Mouse (Mus musculus) stomach, postnatal 0 days (tissue): ENCODE data around the gene Sntg2. TPM values are rescaled to one million over a fixed set of nuclear protein-coding genes. Genes with fewer than 3 reads are reported as not detected.

ENCODE experiments used
- ATAC-seq: fragments of 200-750 bp; cut with Nextera tagmentation; 2 replicates; pipeline ENCODE4 v1.8.0; 2017; ENCODE audit not compliant: low FRiP score, low TSS enrichment
- DNase-seq: peaks from one replicate; pipeline ENCODE4 v3.0.0-alpha.2; 2016; ENCODE audit warnings: low spot score
- H3K27ac ChIP-seq: fragments of 300-500 bp; sonication (generic); replicated peaks from 2 replicates; pipeline ENCODE4 v1.5.1; 2014; ENCODE audit warnings: mild to moderate bottlenecking, control low read depth
- H3K27me3 ChIP-seq: fragments of 300-500 bp; sonication (generic); 2 replicates; pipeline ENCODE4 v1.6.1; 2014; ENCODE audit warnings: low read length; ENCODE audit not compliant: control insufficient read depth, insufficient read depth
- H3K36me3 ChIP-seq: fragments of 300-500 bp; sonication (generic); 2 replicates; pipeline ENCODE4 v1.6.1; 2014; ENCODE audit warnings: low read length, mixed read lengths; ENCODE audit not compliant: control insufficient read depth, insufficient read depth
- H3K4me1 ChIP-seq: fragments of 300-500 bp; sonication (generic); replicated peaks from 2 replicates; pipeline ENCODE4 v1.6.1; 2014; ENCODE audit warnings: antibody characterized with exemption; ENCODE audit not compliant: control insufficient read depth, insufficient read depth
- H3K4me2 ChIP-seq: fragments of 300-500 bp; sonication (generic); replicated peaks from 2 replicates; pipeline ENCODE4 v1.6.1; 2014; ENCODE audit warnings: low read depth, mild to moderate bottlenecking, control low read depth, moderate library complexity
- H3K4me3 ChIP-seq: fragments of 300-500 bp; sonication (generic); 2 replicates; pipeline ENCODE4 v1.5.1; 2014; ENCODE audit warnings: low read depth, low read length, control low read depth
- H3K9ac ChIP-seq: fragments of 300-500 bp; sonication (generic); 2 replicates; pipeline ENCODE4 v1.6.1; 2014; ENCODE audit warnings: mild to moderate bottlenecking, low read length, control low read depth, mixed read lengths
- H3K9me3 ChIP-seq: fragments of 300-500 bp; sonication (generic); 2 replicates; pipeline ENCODE4 v1.6.1; 2016; ENCODE audit warnings: low read length; ENCODE audit not compliant: control insufficient read depth
- CTCF ChIP-seq: IDR thresholded peaks from 2 replicates; pipeline ENCODE4 v1.5.1; 2016; ENCODE audit warnings: antibody characterized with exemption, low read depth, mild to moderate bottlenecking, moderate library complexity
- EP300 ChIP-seq: optimal IDR thresholded peaks from 2 replicates; pipeline ENCODE3; 2016; ENCODE audit warnings: antibody characterized with exemption
- WGBS: fragments of 180-500 bp; shearing (Covaris S2); extraction: QIAGEN DNeasy Blood & Tissue Kit; methylation state at CpG from one replicate; pipeline ENCODE4 v1.1.7; 2014; 5-methylcytosine and 5-hydroxymethylcytosine counted together
- polyA plus RNA-seq: library from polyadenylated mRNA; unstranded; fragments of >200 nt; fragmentation: Nextera tagmentation; extraction: Ambion mirVana; gene quantifications from 2 replicates; pipeline ENCODE4 v1.2.1, GENCODE M21; 2015

Gene Sntg2
- polyA plus RNA-seq, 1 experiment from 2014 or later, result 31.5 TPM

GRCm38 (mm10) chr12:30254581-30254980 lies 118.6 kb downstream of the Sntg2 start:
- no peak overlapping the region for H3K4me3 ChIP-seq
- no peaks in the 10 kb centered on the region for H3K9me3 ChIP-seq
- TF ChIP-seq CTCF, result no peak
- no peak for TF ChIP-seq EP300
- H3K9ac ChIP-seq, result no peak overlapping the region
- ATAC-seq, result no peak
- no peaks in the 10 kb centered on the region for H3K36me3 ChIP-seq
- H3K4me1 ChIP-seq, result no peaks in the 10 kb centered on the region
- no peak overlapping the region for H3K4me2 ChIP-seq
- no peak overlapping the region for H3K27ac ChIP-seq
- 90% methylated on average over 10 of the region's 10 CpGs for WGBS
- H3K27me3 ChIP-seq, result no peaks in the 10 kb centered on the region
- DNase-seq, result no peak

GRCm38 (mm10) chr12:30252381-30252780 lies 120.8 kb downstream of the Sntg2 start:
- TF ChIP-seq EP300 (no peak), CTCF (no peak)
- H3K9ac ChIP-seq, result no peak overlapping the region
- H3K4me3 ChIP-seq, result no peak overlapping the region
- no peaks in the 10 kb centered on the region for H3K27me3 ChIP-seq
- H3K4me2 ChIP-seq, result no peak overlapping the region
- H3K9me3 ChIP-seq, result no peaks in the 10 kb centered on the region
- no peak overlapping the region for H3K27ac ChIP-seq
- DNase-seq, result no peak
- no peaks in the 10 kb centered on the region for H3K36me3 ChIP-seq
- 83% methylated on average over 4 of the region's 4 CpGs for WGBS
- no peaks in the 10 kb centered on the region for H3K4me1 ChIP-seq
- no peak for ATAC-seq

GRCm38 (mm10) chr12:30251283-30251829 lies 121.8 kb downstream of the Sntg2 start:
- Histone ChIP-seq H3K9ac (no peak overlapping the region), H3K36me3 (no peaks in the 10 kb centered on the region), H3K4me1 (no peaks in the 10 kb centered on the region), H3K27ac (no peak overlapping the region), H3K4me3 (no peak overlapping the region), H3K27me3 (no peaks in the 10 kb centered on the region), H3K9me3 (no peaks in the 10 kb centered on the region), H3K4me2 (no peak overlapping the region)
- ATAC-seq, result no peak
- no peak for DNase-seq
- WGBS, result 88% methylated on average over 8 of the region's 8 CpGs
- TF ChIP-seq CTCF (no peak), EP300 (no peak)

GRCm38 (mm10) chr12:30249068-30249467 lies 124.1 kb downstream of the Sntg2 start:
- H3K27ac ChIP-seq, result no peak overlapping the region
- no peak for DNase-seq

GRCm38 (mm10) chr12:30246286-30246945 lies 126.8 kb downstream of the Sntg2 start:
- no peak overlapping the region for H3K9ac ChIP-seq
- ATAC-seq, result no peak
- H3K9me3 ChIP-seq, result no peaks in the 10 kb centered on the region
- H3K4me2 ChIP-seq, result no peak overlapping the region
- no peaks in the 10 kb centered on the region for H3K4me1 ChIP-seq
- DNase-seq, result no peak
- no peaks in the 10 kb centered on the region for H3K27me3 ChIP-seq
- H3K27ac ChIP-seq, result peak overlapping the region; percentile 40; the same call in 1 of the 2 replicates
- no peak overlapping the region for H3K4me3 ChIP-seq
- WGBS, result 55% methylated on average over 5 of the region's 5 CpGs
- TF ChIP-seq CTCF (no peak), EP300 (no peak)
- no peaks in the 10 kb centered on the region for H3K36me3 ChIP-seq

More at GRCm38 (mm10) chr12:30249068-30249467, 124.1 kb downstream of the Sntg2 start:
- Histone ChIP-seq H3K9ac (no peak overlapping the region), H3K4me1 (no peaks in the 10 kb centered on the region), H3K36me3 (no peaks in the 10 kb centered on the region), H3K27me3 (no peaks in the 10 kb centered on the region), H3K4me3 (no peak overlapping the region), H3K4me2 (no peak overlapping the region), H3K9me3 (no peaks in the 10 kb centered on the region)
- WGBS, result 92% methylated on average over 3 of the region's 3 CpGs
- no peak for ATAC-seq
- no peak for TF ChIP-seq CTCF

GRCm38 (mm10) chr12:30244194-30244593 lies 129.0 kb downstream of the Sntg2 start:
- DNase-seq, result peak; percentile 45
- Histone ChIP-seq H3K27ac (no peak overlapping the region), H3K4me2 (no peak overlapping the region), H3K36me3 (no peaks in the 10 kb centered on the region), H3K27me3 (no peaks in the 10 kb centered on the region), H3K9ac (no peak overlapping the region), H3K4me1 (no peaks in the 10 kb centered on the region), H3K4me3 (no peak overlapping the region), H3K9me3 (no peaks in the 10 kb centered on the region)
- 29% methylated on average over 2 of the region's 2 CpGs for WGBS
- no peak for ATAC-seq
- TF ChIP-seq CTCF (no peak), EP300 (no peak)
